Mouse (Mus musculus) small intestine, adult 2 months (tissue): ENCODE data around the gene Mrpl28. TPM values are rescaled to one million over a fixed set of nuclear protein-coding genes. Genes with fewer than 3 reads are reported as not detected.
A peak's percentile ranks its signal among the peaks of the same experiment; 100 is the strongest.
"Not testable (repeated sequence)": the region's sequence is repeated elsewhere in the genome, so short reads cannot be mapped to it uniquely, and the experiment has no call there.

Source experiments
- H3K27ac ChIP-seq: fragments of 200-500 bp; 2 replicates; pipeline ENCODE4 v1.5.1; 2012; ENCODE audit warnings: low read depth, low read length, control low read depth, inconsistent platforms; ENCODE audit not compliant: insufficient read depth
- H3K27me3 ChIP-seq: fragments of 200-500 bp; 2 replicates; pipeline ENCODE4 v1.6.1; 2012; ENCODE audit warnings: mild to moderate bottlenecking, moderate library complexity, low read length, inconsistent platforms; ENCODE audit not compliant: control insufficient read depth, insufficient read depth
- H3K36me3 ChIP-seq: fragments of 200-500 bp; 2 replicates; pipeline ENCODE4 v1.6.1; 2012; ENCODE audit warnings: mild to moderate bottlenecking, low read length, control low read depth, inconsistent platforms; ENCODE audit not compliant: control insufficient read depth, insufficient read depth
- H3K4me1 ChIP-seq: fragments of 200-500 bp; 2 replicates; pipeline ENCODE4 v1.6.1; 2012; ENCODE audit warnings: low read length, inconsistent platforms, mixed read lengths; ENCODE audit not compliant: control insufficient read depth, insufficient read depth, insufficient read length
- H3K4me3 ChIP-seq: fragments of 200-500 bp; 2 replicates; pipeline ENCODE4 v1.5.1; 2012; ENCODE audit warnings: low read depth, mild to moderate bottlenecking, control low read depth, inconsistent platforms, low read length, moderate library complexity
- CTCF ChIP-seq: fragments of 200-500 bp; IDR thresholded peaks from 2 replicates; pipeline ENCODE4 v1.5.1; 2012; ENCODE audit warnings: low read depth, mild to moderate bottlenecking, control low read depth, inconsistent platforms, low read length, moderate library complexity, mixed read lengths; ENCODE audit not compliant: insufficient replicate concordance, insufficient read length; ENCODE audit errors: extremely low read depth
- POLR2A ChIP-seq: fragments of 200-500 bp; IDR thresholded peaks from 2 replicates; pipeline ENCODE4 v1.6.1; 2012; ENCODE audit warnings: low read depth, mild to moderate bottlenecking, control low read depth, inconsistent platforms, low read length, moderate library complexity
- WGBS: fragments of 180-500 bp; shearing (Covaris S2); methylation state at CpG from one replicate; pipeline ENCODE4 v1.1.7; 2018; 5-methylcytosine and 5-hydroxymethylcytosine counted together
- polyA plus RNA-seq: library from polyadenylated mRNA; depleted of rRNA; stranded (reverse); fragments of >200 nt; gene quantifications from 2 replicates; pipeline ENCODE4 v1.2.3, GENCODE M21; 2012

The Mrpl28 gene
- polyA plus RNA-seq, 1 experiment: 82.5 TPM

GRCm38 (mm10) chr17:26111722-26112121 lies 11.6 kb upstream of the Mrpl28 start:
- Histone ChIP-seq H3K4me3 (no peak overlapping the region), H3K27me3 (0 out of 2 replicates have a peak, but pooled peaks cover 3% of the 10 kb centered on the region), H3K27ac (no peak overlapping the region), H3K36me3 (no peaks in the 10 kb centered on the region), H3K4me1 (peaks cover 9% of the 10 kb centered on the region)
- TF ChIP-seq CTCF (no peak), POLR2A (no peak)
- WGBS: 28% methylated on average over 4 of the region's 4 CpGs

GRCm38 (mm10) chr17:26112751-26113150 lies 10.5 kb upstream of the Mrpl28 start:
- H3K27ac ChIP-seq: peak overlapping the region; percentile 12; the same call in 1 of the 2 replicates
- 0 out of 2 replicates have a peak, but pooled peaks cover 3% of the 10 kb centered on the region for H3K27me3 ChIP-seq

GRCm38 (mm10) chr17:26113181-26113948 lies 9.9 kb upstream of the Mrpl28 start, which contains the start of gene Tmem8:
Tmem8 (plus strand) TSS chr17:26113299.
- H3K4me1 ChIP-seq: peaks cover 13% of the 10 kb centered on the region
- H3K36me3 ChIP-seq: peaks cover 9% of the 10 kb centered on the region; the same call in 1 of the 2 replicates
- peak within 1 kb of the TSS; percentile 86 for H3K4me3 ChIP-seq
- TF ChIP-seq CTCF (peak; percentile 35; the same call in 1 of the 2 replicates), POLR2A (peak; percentile 91)
- 0 out of 2 replicates have a peak, but pooled peaks cover 3% of the 10 kb centered on the region for H3K27me3 ChIP-seq
- WGBS: 2% methylated on average over 69 of the region's 75 CpGs
- peak within 1 kb of the TSS; percentile 100 for H3K27ac ChIP-seq

More at GRCm38 (mm10) chr17:26112751-26113150, 10.5 kb upstream of the Mrpl28 start:
- TF ChIP-seq CTCF (no peak), POLR2A (no peak)
- Histone ChIP-seq H3K36me3 (peaks cover 4% of the 10 kb centered on the region; the same call in 1 of the 2 replicates), H3K4me1 (peaks cover 13% of the 10 kb centered on the region), H3K4me3 (peak overlapping the region; percentile 86)
- 18% methylated on average over 14 of the region's 14 CpGs for WGBS

GRCm38 (mm10) chr17:26114061-26114460 lies 9.2 kb upstream of the Mrpl28 start:
- Histone ChIP-seq H3K36me3 (peaks cover 11% of the 10 kb centered on the region; the same call in 1 of the 2 replicates), H3K4me3 (peak overlapping the region; percentile 86), H3K27me3 (0 out of 2 replicates have a peak, but pooled peaks cover 3% of the 10 kb centered on the region), H3K27ac (peak overlapping the region; percentile 100), H3K4me1 (peaks cover 13% of the 10 kb centered on the region)
- no peak for TF ChIP-seq POLR2A
- no peak for TF ChIP-seq CTCF
- 5% methylated on average over 8 of the region's 8 CpGs for WGBS

- 38% methylated on average over 7 of the region's 7 CpGs for WGBS
- H3K27me3 ChIP-seq: not testable (repeated sequence)
- peak overlapping the region; percentile 82 for H3K27ac ChIP-seq
- H3K36me3 ChIP-seq: peaks cover 11% of the 10 kb centered on the region; the same call in 1 of the 2 replicates
- H3K4me1 ChIP-seq: peaks cover 13% of the 10 kb centered on the region
- peak overlapping the region; percentile 52 for H3K4me3 ChIP-seq
These were observed 8.8 kb upstream of the Mrpl28 start for GRCm38 (mm10) chr17:26114461-26114860.

GRCm38 (mm10) chr17:26115205-26115898 lies 7.9 kb upstream of the Mrpl28 start:
- Histone ChIP-seq H3K4me1 (peaks cover 16% of the 10 kb centered on the region), H3K4me3 (peak overlapping the region; percentile 22), H3K27me3 (0 out of 2 replicates have a peak, but pooled peaks cover 3% of the 10 kb centered on the region), H3K36me3 (peaks cover 11% of the 10 kb centered on the region; the same call in 1 of the 2 replicates), H3K27ac (peak overlapping the region; percentile 82)
- TF ChIP-seq POLR2A (no peak), CTCF (no peak)
- WGBS: 27% methylated on average over 7 of the region's 7 CpGs
